Mouse (Mus musculus) spleen, adult 10 weeks (tissue): ENCODE results near the gene Rfxank. TPM values are rescaled to one million over a fixed set of nuclear protein-coding genes. Genes with fewer than 3 reads are reported as not detected.

Experiments used
- polyA plus RNA-seq: library from polyadenylated mRNA; stranded (reverse); fragments of 350-450 nt; fragmentation: Illumina TruSeq; extraction: RNeasy Lipid Tissue Mini Kit (QIAGEN cat#74804); gene quantifications from one replicate; pipeline ENCODE4 v1.2.3, GENCODE M21; 2015; ENCODE audit warnings: low replicate concordance; ENCODE audit not compliant: insufficient read depth

Rfxank gene
- 7.4 TPM for polyA plus RNA-seq

GRCm38 (mm10) chr8:70139026-70139857 is at the start of gene Rfxank, which contains the start of the genes Borcs8 and Mef2b:
TSS of gene Rfxank (minus strand) at chr8:70139154.
TSS of gene Borcs8 (plus strand) at chr8:70139499.
TSS of gene Mef2b (plus strand) at chr8:70139711.

GRCm38 (mm10) chr8:70172043-70172681 is 33.2 kb upstream of the Rfxank start, which contains the start of gene Tmem161a:
TSS of gene Tmem161a (plus strand) at chr8:70172356.

GRCm38 (mm10) chr8:70131166-70131883 is 7.6 kb downstream of the Rfxank start, which contains the start of gene Nr2c2ap:
TSS of gene Nr2c2ap (plus strand) at chr8:70131333.

GRCm38 (mm10) chr8:70120667-70121066 is 18.3 kb downstream of the Rfxank start, which contains the start of gene Ncan:
TSS of gene Ncan (minus strand) at chr8:70120873.

GRCm38 (mm10) chr8:70083285-70083684 is 55.7 kb downstream of the Rfxank start, which contains the start of gene Hapln4:
TSS of gene Hapln4 (plus strand) at chr8:70083457.

Other genes with a start within 250 kb of the Rfxank start
- gene Tssk6, start 237.0 kb downstream of the Rfxank start, polyA plus RNA-seq, result not detected
- gene Ndufa13, start 236.6 kb downstream of the Rfxank start, polyA plus RNA-seq, result 13.6 TPM
- not detected for gene Yjefn3, start 236.4 kb downstream of the Rfxank start, polyA plus RNA-seq
- 21.0 TPM for gene Gatad2a, start 142.8 kb downstream of the Rfxank start, polyA plus RNA-seq
- gene Mau2, start 96.4 kb downstream of the Rfxank start, polyA plus RNA-seq, result 55.1 TPM
- 29.4 TPM for gene Sugp1, start 96.3 kb downstream of the Rfxank start, polyA plus RNA-seq
- 1.2 TPM for gene Tm6sf2, start 66.2 kb downstream of the Rfxank start, polyA plus RNA-seq
- not detected for gene Hapln4, start 55.7 kb downstream of the Rfxank start, polyA plus RNA-seq
- gene Ncan, start 18.3 kb downstream of the Rfxank start, polyA plus RNA-seq, result 0.06 TPM
- 17.2 TPM for gene Nr2c2ap, start 7.8 kb downstream of the Rfxank start, polyA plus RNA-seq
- gene Borcs8, start 345 bp upstream of the Rfxank start, polyA plus RNA-seq, result 25.0 TPM
- 0.33 TPM for gene Mef2b, start 557 bp upstream of the Rfxank start, polyA plus RNA-seq
- 15.6 TPM for gene Tmem161a, start 33.2 kb upstream of the Rfxank start, polyA plus RNA-seq
- 8.9 TPM for gene Slc25a42, start 73.2 kb upstream of the Rfxank start, polyA plus RNA-seq
- 44.6 TPM for gene Sugp2, start 95.1 kb upstream of the Rfxank start, polyA plus RNA-seq
- 3.8 TPM for gene Armc6, start 95.3 kb upstream of the Rfxank start, polyA plus RNA-seq
- gene Homer3, start 143.7 kb upstream of the Rfxank start, polyA plus RNA-seq, result 4.2 TPM
- gene Ddx49, start 163.3 kb upstream of the Rfxank start, polyA plus RNA-seq, result 23.5 TPM
- gene Cope, start 163.4 kb upstream of the Rfxank start, polyA plus RNA-seq, result 32.0 TPM
- not detected for gene Cers1, start 176.6 kb upstream of the Rfxank start, polyA plus RNA-seq
- not detected for gene Gdf1, start 190.7 kb upstream of the Rfxank start, polyA plus RNA-seq
- gene Upf1, start 214.1 kb upstream of the Rfxank start, polyA plus RNA-seq, result 16.2 TPM
- 0.10 TPM for gene Comp, start 234.4 kb upstream of the Rfxank start, polyA plus RNA-seq